Mouse (Mus musculus) retina, adult 2 months (tissue): ENCODE measurements around the gene Ska2.
A peak's percentile ranks its signal among the peaks of the same experiment; 100 is the strongest.

Experiments used
- DNase-seq: peaks from one replicate; pipeline ENCODE4 v3.0.0-alpha.2; 2012; ENCODE audit warnings: low read depth, low spot score

The Ska2 gene

GRCm38 (mm10) chr11:87108755-87109518 lies at the start of gene Ska2:
Ska2 (plus strand) TSS chr11:87109234.
- peak; percentile 98 for DNase-seq

- DNase-seq: no peak
Measured at GRCm38 (mm10) chr11:87060410-87060809, 48.6 kb upstream of the Ska2 start.

GRCm38 (mm10) chr11:87062087-87062486 lies 46.9 kb upstream of the Ska2 start:
- no peak for DNase-seq

GRCm38 (mm10) chr11:87073343-87073865 lies 35.6 kb upstream of the Ska2 start:
- peak; percentile 46 for DNase-seq

- DNase-seq: peak; percentile 73
Measured at GRCm38 (mm10) chr11:87073866-87074440, 35.1 kb upstream of the Ska2 start, which contains the start of gene Gdpd1. Gdpd1 (minus strand) TSS chr11:87074062.

DNA sequence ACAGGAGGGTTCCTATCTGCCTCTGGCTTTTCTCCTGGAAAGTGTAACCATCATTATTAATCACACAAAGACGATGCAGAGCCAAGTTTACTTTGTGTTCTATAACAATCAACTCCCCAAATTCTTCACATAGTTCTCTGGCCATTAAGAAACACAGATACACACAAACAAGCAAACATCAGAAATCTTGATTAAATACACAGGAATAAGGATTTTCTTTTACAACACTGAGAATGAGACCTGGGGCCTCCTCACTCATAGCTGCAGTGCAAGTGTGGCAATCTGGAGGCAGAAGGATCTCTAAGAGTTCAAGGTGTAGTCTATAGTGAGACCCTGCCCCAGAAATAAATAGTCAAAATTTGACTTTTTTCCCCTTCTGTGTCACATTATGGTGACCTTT lies 25.3 kb upstream of the Ska2 start:
- no peak for DNase-seq

DNA sequence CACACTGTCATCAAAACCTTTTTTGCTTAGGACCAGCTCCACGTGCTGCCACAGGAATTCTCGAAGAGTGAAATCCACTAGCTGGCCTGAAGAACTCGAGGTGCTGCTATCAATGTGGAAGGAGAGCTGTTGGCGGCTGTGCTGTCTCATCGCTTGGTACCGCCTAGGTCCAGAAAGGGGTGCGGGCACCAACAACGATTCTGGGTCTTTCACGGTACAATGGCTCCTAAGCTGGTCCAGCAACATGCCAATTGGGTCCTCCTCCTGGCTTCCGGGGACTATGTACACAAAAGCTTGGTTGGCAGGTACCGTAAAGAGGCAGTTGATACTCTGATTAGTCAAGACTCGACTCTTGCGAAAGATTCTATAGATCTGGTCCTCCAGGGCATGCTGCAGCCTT lies 23.6 kb upstream of the Ska2 start:
- DNase-seq: no peak

DNA sequence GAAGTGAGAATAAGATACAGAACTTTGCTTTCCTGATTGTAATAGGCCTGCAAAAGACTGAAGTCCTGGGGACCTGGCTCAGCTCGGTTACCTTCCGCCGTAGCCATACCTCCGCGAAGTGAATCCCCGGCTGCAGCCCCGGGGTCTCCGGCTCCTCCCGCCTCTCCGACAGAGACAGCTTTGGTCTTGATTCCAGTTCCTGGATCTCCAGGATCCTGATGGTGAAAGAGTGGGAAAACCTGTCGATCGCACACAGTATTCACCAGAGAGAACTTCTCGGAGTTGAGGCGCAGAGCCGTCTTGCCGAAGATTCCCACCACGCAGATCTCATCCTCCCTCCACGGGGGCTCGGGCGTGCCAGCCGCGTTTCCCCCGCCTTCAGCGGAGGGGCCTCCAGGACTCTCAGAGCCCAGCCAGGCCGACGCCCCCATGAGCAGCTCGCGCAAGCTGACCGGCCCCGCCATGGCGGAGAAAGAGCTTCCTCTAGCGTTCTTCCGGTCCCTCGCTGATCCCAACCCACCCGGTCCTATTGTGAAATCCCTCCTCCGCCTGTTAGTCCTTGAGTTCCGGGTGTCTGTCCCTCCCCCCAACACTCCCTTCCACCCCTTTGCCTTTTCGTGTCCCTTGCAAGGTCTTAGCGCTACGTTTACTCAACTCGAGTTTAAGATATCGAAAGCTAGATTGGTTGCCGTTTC lies 22.6 kb upstream of the Ska2 start, which contains the start of gene Smg8:
Gene Smg8 (minus strand): TSS at position 485 of the 695 bp plus-strand sequence.
- peak; percentile 84 for DNase-seq

GRCm38 (mm10) chr11:87087142-87087541 lies 21.9 kb upstream of the Ska2 start:
- no peak for DNase-seq

DNA sequence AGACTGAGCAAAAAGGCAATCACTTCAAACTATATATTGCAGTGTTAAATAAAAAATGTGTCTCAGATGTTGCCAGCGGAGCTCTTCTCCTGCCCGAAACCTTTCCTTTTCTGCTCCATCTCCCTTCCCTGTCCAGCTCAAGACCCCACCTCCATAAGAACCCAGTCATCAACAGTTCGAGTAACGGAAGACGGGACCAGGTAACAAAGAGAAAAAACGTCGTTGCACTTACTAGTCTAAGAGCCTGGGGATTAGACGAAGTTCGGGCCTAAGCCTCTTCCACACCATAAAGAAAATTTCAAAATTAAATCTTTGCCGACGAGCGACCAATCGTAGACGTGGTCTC lies 652 bp upstream of the Ska2 start, which contains the start of gene Prr11:
Gene Prr11 (minus strand): TSS at position 300 of the 346 bp plus-strand sequence.
- no peak for DNase-seq

DNA sequence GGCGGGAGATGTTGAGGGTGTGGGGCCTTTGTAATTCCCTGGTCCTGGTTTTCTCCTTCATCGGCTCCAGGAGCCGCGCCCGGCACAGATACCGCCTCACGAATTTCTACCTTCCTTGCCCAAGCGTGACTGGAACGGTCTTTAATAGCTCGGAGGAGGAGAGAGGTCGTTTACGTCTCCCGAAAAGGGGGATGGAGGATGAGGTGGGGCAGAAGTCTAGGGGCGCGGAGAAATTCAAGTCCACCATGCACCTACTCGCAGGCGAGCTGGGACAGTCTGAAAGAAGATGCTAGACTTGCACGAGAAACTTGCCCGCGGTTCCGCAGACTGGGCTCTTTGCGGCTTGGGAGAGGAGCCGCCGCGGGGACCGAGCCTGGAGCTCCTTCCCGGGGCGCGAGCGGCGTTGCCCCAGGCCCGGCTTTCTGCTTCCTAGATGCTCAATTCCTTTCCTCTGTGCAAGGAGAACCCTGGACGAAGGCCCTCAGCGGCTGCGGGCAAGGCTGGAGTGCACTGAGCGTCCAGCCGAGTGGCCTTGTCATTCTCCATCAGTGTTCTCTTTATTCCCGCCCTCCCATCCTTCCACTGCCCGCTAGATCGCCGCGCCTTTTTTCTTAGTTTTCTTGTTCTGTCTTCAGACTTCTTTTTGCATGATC lies 611 bp downstream of the Ska2 start:
- no peak for DNase-seq

DNA sequence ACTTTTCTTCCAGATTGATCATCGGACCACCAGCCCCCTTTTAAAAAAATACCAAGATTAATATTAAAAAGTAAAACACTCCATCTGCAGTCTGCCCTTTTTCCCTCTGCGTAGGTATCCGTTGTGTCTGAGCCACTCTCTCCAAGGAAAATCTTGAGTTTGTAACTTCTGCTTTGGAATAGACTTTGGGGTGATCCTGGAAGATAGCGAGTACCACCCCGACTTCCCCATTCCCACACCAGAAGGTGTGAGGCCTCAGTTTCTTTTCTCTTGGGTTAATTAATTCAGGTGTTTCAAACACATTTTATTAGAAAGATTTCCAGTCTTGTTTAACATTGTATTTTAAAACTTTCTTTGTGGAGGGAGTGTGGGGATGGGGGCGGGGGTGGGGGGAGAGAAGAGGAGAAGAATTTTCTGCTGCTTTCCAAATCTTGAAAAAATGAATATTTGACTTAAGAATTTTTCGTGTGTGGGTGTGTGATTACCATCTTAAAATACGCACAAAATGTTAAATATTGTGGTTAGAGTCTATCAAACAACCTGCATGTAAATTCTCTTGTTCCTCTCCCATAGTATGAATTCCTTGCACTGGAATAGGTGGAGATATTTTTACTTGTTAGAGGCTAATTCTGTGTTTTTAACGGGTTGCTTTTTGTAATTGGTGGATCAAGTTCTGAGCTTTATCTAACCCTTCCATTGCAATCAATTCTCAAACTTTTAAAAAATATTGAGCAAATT lies 1.3 kb downstream of the Ska2 start:
- no peak for DNase-seq

DNA sequence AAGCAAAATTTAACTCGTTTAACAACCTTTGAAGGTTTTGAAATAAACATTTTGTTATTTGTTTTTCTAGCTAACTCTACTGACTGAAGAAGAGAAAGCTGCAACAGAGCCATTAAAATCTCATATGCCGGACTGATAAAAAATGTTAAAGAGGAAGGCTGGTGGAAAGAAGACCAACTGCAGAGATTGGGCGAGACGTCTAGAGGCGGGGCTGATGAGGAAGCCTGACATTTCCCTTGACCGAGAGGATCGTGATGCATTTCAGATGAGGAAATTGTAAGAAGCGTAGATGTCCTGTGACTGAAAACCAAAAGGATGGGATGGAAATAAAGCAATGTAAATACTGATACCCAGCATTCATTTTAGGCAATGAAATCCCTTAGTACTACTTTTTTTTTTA lies 12.8 kb downstream of the Ska2 start:
- no peak for DNase-seq

DNA sequence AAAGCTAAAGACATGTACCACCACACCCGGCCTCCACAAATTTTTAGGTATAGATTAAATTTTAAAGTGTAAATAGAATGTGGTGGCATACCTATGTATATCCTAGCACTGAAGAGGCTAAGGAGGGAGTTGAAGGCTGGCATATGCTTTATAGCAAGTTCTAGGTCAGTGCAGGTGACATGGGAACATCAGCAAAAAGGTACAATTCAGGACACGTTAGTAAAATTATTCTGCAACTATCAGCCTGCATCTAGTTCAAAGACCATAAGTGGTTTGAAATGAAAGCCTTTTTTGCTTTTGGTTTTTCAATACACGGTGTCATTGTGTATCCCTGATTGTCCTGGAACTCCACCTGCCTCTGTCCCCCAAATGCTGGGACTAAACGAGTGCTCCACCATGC lies 16.5 kb downstream of the Ska2 start:
- DNase-seq: no peak

DNA sequence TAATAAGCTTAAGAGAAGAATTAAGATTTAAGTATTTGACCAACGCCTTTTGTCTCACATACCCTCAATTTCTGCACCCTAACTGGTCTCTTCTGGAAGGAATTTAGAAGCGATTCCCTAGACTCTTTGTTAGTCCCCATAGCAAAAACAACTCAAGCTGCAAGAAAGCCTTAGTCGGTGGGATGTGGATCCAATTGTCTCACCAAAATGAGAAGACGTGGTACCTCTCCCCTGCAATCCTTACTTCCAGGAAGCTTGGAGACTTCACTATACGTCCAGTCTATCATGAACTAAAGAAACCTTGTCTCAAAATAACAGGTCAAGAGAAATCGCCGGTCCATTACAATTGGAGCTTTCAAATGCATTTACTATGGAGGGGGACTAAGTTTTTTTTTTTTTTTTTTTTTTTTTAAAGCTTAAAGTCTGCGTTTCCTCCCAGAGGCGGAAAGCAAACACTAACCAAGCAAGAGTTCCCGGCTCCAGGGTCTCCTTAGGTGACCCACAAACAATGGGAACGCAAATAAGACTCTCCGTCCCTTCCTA lies 17.3 kb downstream of the Ska2 start:
- no peak for DNase-seq

GRCm38 (mm10) chr11:87126824-87127816 lies 18.1 kb downstream of the Ska2 start, which contains the start of gene Trim37:
Trim37 (plus strand) TSS chr11:87127077.
- peak; percentile 82 for DNase-seq

GRCm38 (mm10) chr11:87136233-87136632 lies 27.2 kb downstream of the Ska2 start:
- no peak for DNase-seq

DNA sequence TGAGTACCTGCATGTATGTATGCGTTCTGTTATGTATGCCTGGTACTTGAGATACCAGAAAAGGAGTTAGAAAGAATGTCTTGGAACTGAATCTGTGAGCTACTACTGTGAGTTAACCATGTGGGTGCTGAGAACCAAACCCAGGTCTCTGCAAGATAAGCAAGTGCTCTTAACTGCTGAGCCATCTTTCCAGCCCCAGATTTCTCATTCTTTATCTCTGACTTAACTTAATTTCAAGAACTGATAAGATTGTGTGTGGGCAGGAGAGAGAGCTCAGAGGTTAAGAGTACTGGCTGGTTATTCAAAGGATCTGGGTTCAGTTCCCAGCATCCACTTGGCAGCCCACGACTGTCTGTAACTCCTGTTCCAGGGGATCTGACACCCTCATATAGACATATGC lies 49.0 kb downstream of the Ska2 start:
- DNase-seq: no peak

DNA sequence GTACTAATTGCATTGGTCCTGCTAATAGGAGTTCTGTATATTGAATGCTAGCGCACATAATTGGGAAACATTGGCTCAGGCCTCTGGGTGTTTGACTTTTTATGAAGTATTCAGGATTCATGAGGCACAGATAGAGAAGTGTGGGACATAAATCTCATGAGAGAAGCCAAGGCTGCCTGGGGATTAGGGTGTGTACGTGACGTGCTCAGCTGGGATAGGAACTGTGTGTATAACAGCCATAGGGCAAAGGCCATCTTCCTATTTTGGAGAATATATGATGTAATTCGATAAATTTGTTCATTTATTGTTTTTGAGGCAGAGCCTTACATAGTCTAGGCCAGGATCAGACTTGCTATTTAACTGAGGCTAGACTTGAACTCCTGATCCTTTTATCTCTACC lies 53.7 kb downstream of the Ska2 start:
- no peak for DNase-seq

- DNase-seq: no peak
Measured at GRCm38 (mm10) chr11:87163751-87164150, 54.7 kb downstream of the Ska2 start.
